22 mouse cellular contexts compared by ENCODE assay signal in genomic region chr5:127708143-127708542, GRCm38 (mm10).
A peak's percentile ranks its signal among the peaks of the same experiment; 100 is the strongest.
DNase-seq lines count a peak whose midpoint lies in the region; ATAC-seq and TF ChIP-seq lines count a peak whose summit lies in the region.
"Had no signal": no experiment of that assay in that cellular context is flagged by ENCODE, and none has a peak within 500 bp of the region (broad histone marks: within the 10 kb centered on the region; RNA-seq: fewer than 3 reads in every experiment).

No protein-coding gene starts in this region.

- no peak overlapping the region for H3K27ac ChIP-seq in forebrain, postnatal 0 days (ENCODE audit: low read depth, low read length)
- no peak overlapping the region for H3K27ac ChIP-seq in forebrain, embryonic 12.5 days
- no peak overlapping the region for H3K27ac ChIP-seq in liver, adult 2 months (replicated peaks; ENCODE audit: insufficient read depth, low read depth, low read length)
- peak overlapping the region; percentile 40 for H3K27ac ChIP-seq in ES-Bruce4 (ENCODE audit: insufficient read depth, low read length)
- H3K27ac ChIP-seq: embryonic facial prominence, embryonic 13.5 days; forebrain, embryonic 15.5 days; hindbrain, embryonic 13.5 days; intestine, embryonic 15.5 days; liver, embryonic 13.5 days had no signal

- no peaks in the 10 kb centered on the region for H3K9me3 ChIP-seq in forebrain, postnatal 0 days (ENCODE audit: low read length)
- H3K9me3 ChIP-seq in forebrain, embryonic 12.5 days, result no peaks in the 10 kb centered on the region
- no peaks in the 10 kb centered on the region for H3K9me3 ChIP-seq in ES-Bruce4 (replicated peaks; ENCODE audit: control insufficient read depth, insufficient read depth, low read length, poor library complexity, severe bottlenecking)
- H3K9me3 ChIP-seq: embryonic facial prominence, embryonic 13.5 days; forebrain, embryonic 15.5 days; intestine, embryonic 15.5 days had no signal

- no peaks in the 10 kb centered on the region for H3K4me1 ChIP-seq in forebrain, postnatal 0 days (ENCODE audit: insufficient read depth)
- peaks cover 7% of the 10 kb centered on the region; the same call in 1 of the 2 replicates for H3K4me1 ChIP-seq in forebrain, embryonic 12.5 days
- H3K4me1 ChIP-seq in liver, adult 2 months (ENCODE audit: control insufficient read depth, insufficient read depth, low read length), result no peaks in the 10 kb centered on the region
- H3K4me1 ChIP-seq in ES-Bruce4 (ENCODE audit: control insufficient read depth, insufficient read depth, low read length), result peaks cover 6% of the 10 kb centered on the region
- H3K4me1 ChIP-seq: embryonic facial prominence, embryonic 13.5 days; forebrain, embryonic 15.5 days; intestine, embryonic 15.5 days; liver, embryonic 13.5 days had no signal

- no peak for TF ChIP-seq EP300 in ES-Bruce4 (IDR thresholded peaks at IDR 0.05; ENCODE audit: insufficient read depth, low read depth, low read length)

- H3K4me2 ChIP-seq in forebrain, postnatal 0 days (ENCODE audit: low read depth), result no peak overlapping the region
- no peak overlapping the region for H3K4me2 ChIP-seq in forebrain, embryonic 12.5 days
- H3K4me2 ChIP-seq: embryonic facial prominence, embryonic 13.5 days; forebrain, embryonic 15.5 days; heart, embryonic 11.5 days; hindbrain, embryonic 13.5 days; intestine, embryonic 15.5 days; liver, embryonic 13.5 days; lung, embryonic 14.5 days had no signal

- H3K4me3 ChIP-seq in forebrain, postnatal 0 days (ENCODE audit: low read depth, low read length), result no peak overlapping the region
- H3K4me3 ChIP-seq in forebrain, embryonic 12.5 days (replicated peaks), result no peak overlapping the region
- H3K4me3 ChIP-seq in liver, adult 2 months (ENCODE audit: insufficient read depth, low read depth, low read length), result no peak overlapping the region
- no peak overlapping the region for H3K4me3 ChIP-seq in ES-Bruce4 (ENCODE audit: low read depth, low read length)
- H3K4me3 ChIP-seq: embryonic facial prominence, embryonic 13.5 days; forebrain, embryonic 15.5 days; hindbrain, embryonic 13.5 days; intestine, embryonic 15.5 days; liver, embryonic 13.5 days had no signal

- H3K27me3 ChIP-seq in forebrain, postnatal 0 days (ENCODE audit: insufficient read depth, low read length), result no peaks in the 10 kb centered on the region
- no peaks in the 10 kb centered on the region for H3K27me3 ChIP-seq in forebrain, embryonic 12.5 days
- no peaks in the 10 kb centered on the region for H3K27me3 ChIP-seq in liver, adult 2 months (ENCODE audit: control insufficient read depth, insufficient read depth, low read length)
- no peaks in the 10 kb centered on the region for H3K27me3 ChIP-seq in ES-Bruce4 (ENCODE audit: control insufficient read depth, insufficient read depth, low read length, poor library complexity, severe bottlenecking)
- H3K27me3 ChIP-seq: embryonic facial prominence, embryonic 13.5 days; forebrain, embryonic 15.5 days; hindbrain, embryonic 13.5 days; intestine, embryonic 15.5 days; liver, embryonic 13.5 days had no signal

- no peak overlapping the region for H3K9ac ChIP-seq in forebrain, postnatal 0 days
- no peak overlapping the region for H3K9ac ChIP-seq in forebrain, embryonic 12.5 days
- H3K9ac ChIP-seq in liver, adult 2 months (ENCODE audit: low read depth, low read length), result no peak overlapping the region
- H3K9ac ChIP-seq in ES-Bruce4 (ENCODE audit: low read depth, poor library complexity, severe bottlenecking), result no peak overlapping the region
- H3K9ac ChIP-seq: embryonic facial prominence, embryonic 13.5 days; forebrain, embryonic 15.5 days; hindbrain, embryonic 13.5 days; intestine, embryonic 15.5 days; liver, embryonic 13.5 days; lung, embryonic 14.5 days had no signal

- 0 out of 2 replicates have a peak, but pooled peaks have one; percentile 38 for ATAC-seq in forebrain, postnatal 0 days
- no peak for ATAC-seq in forebrain, embryonic 12.5 days (ENCODE audit: low FRiP score)
- ATAC-seq: CD4-positive, CD25-positive, alpha-beta regulatory T cell, adult 4 months; forebrain, embryonic 15.5 days; intestine, embryonic 15.5 days had no signal

- TF ChIP-seq POLR2A in liver, adult 2 months (IDR thresholded peaks at IDR 0.05; ENCODE audit: extremely low read depth, insufficient read depth, low read length), result no peak
- TF ChIP-seq POLR2A in ES-Bruce4 (IDR thresholded peaks at IDR 0.05; ENCODE audit: insufficient read depth, low read length), result no peak

- no peaks in the 10 kb centered on the region for H3K79me2 ChIP-seq in liver, adult 2 months (ENCODE audit: control insufficient read depth, insufficient read depth, low read length)

- no peaks in the 10 kb centered on the region for H3K36me3 ChIP-seq in forebrain, postnatal 0 days (ENCODE audit: insufficient read depth)
- no peaks in the 10 kb centered on the region for H3K36me3 ChIP-seq in forebrain, embryonic 12.5 days (replicated peaks)
- peaks cover 6% of the 10 kb centered on the region; the same call in 1 of the 2 replicates for H3K36me3 ChIP-seq in liver, adult 2 months (ENCODE audit: control insufficient read depth, insufficient read depth, low read length)
- no peaks in the 10 kb centered on the region for H3K36me3 ChIP-seq in ES-Bruce4 (ENCODE audit: control insufficient read depth, insufficient read depth, low read length, poor library complexity, severe bottlenecking)
- H3K36me3 ChIP-seq: embryonic facial prominence, embryonic 13.5 days; forebrain, embryonic 15.5 days; hindbrain, embryonic 13.5 days; intestine, embryonic 15.5 days; liver, embryonic 13.5 days had no signal

- 74% methylated on average over 9 of the region's 9 CpGs for WGBS in forebrain, postnatal 0 days
- 82% methylated on average over 9 of the region's 9 CpGs for WGBS in forebrain, embryonic 12.5 days
- WGBS in liver, adult 2 months, result 83% methylated on average over 9 of the region's 9 CpGs

- DNase-seq in forebrain, postnatal 0 days, result no peak
- DNase-seq in liver, adult 2 months (ENCODE audit: extremely low read depth, low read depth, low spot score), result no peak
- DNase-seq in liver, result no peak
- peak; percentile 9 for DNase-seq in layer of hippocampus, adult 9-11 months
- DNase-seq in spleen, adult 18-20 months, result no peak
- DNase-seq: cerebellum, adult 8-10 months; heart, postnatal 14 days; kidney, adult 9 months; kidney, postnatal 25 days; liver, embryonic 13.5 days; lung, embryonic 14.5 days; lung, postnatal 4 days; retina, postnatal 1 day; thymus, postnatal 14 days had no signal

- TF ChIP-seq CTCF in forebrain, postnatal 0 days (IDR thresholded peaks at IDR 0.05; ENCODE audit: low read depth), result peak; percentile 60
- TF ChIP-seq CTCF in liver, adult 2 months (IDR thresholded peaks at IDR 0.05; ENCODE audit: low read depth, low read length), result 0 out of 2 replicates have a peak, but pooled peaks have one; percentile 3
- peak; percentile 17 for TF ChIP-seq CTCF in ES-Bruce4 (IDR thresholded peaks at IDR 0.05; ENCODE audit: low read depth, low read length)

Comparison
In these comparisons a context has a peak if more than half of its experiments do, and no peak if none do; other contexts are left out.
1. CTCF ChIP-seq: peak in every context shown above with its lines; median percentile 60 in forebrain, postnatal 0 days; 17 in ES-Bruce4; 3 in liver, adult 2 months.